Mouse (Mus musculus) cerebellum, postnatal 4 days (tissue): Measurements from ENCODE around the gene Lipc.

Experiments
- DNase-seq, 2 experiments: peaks; one replicate each; pipeline ENCODE4 v3.0.0; 2022; ENCODE audit warnings: low spot score in 2 of 2, mixed read lengths in 1 of 2

The Lipc gene

GRCm38 (mm10) chr9:70915356-70915685 is 36.7 kb downstream of the Lipc start:
- no peak for DNase-seq

- no peak for DNase-seq
These were observed 37.2 kb downstream of the Lipc start for GRCm38 (mm10) chr9:70914659-70915355.

GRCm38 (mm10) chr9:70911163-70911562 is 40.9 kb downstream of the Lipc start:
- no peak for DNase-seq

GRCm38 (mm10) chr9:70910351-70910750 is 41.7 kb downstream of the Lipc start:
- no peak for DNase-seq

GRCm38 (mm10) chr9:70902821-70903730 is 49.0 kb downstream of the Lipc start:
- DNase-seq: no peak

GRCm38 (mm10) chr9:70894201-70894600 is 57.8 kb downstream of the Lipc start:
- DNase-seq: no peak

GRCm38 (mm10) chr9:70893526-70893925 is 58.5 kb downstream of the Lipc start:
- DNase-seq: no peak

- no peak for DNase-seq
These were observed 59.4 kb downstream of the Lipc start for GRCm38 (mm10) chr9:70892627-70893026.

- no peak for DNase-seq
These were observed 60.4 kb downstream of the Lipc start for GRCm38 (mm10) chr9:70891431-70892133.

GRCm38 (mm10) chr9:70890736-70891135 is 61.3 kb downstream of the Lipc start:
- no peak for DNase-seq

GRCm38 (mm10) chr9:70888969-70889368 is 63.1 kb downstream of the Lipc start:
- DNase-seq: no peak

- DNase-seq: no peak
These were observed 63.5 kb downstream of the Lipc start for GRCm38 (mm10) chr9:70888556-70888955.

- no peak for DNase-seq
These were observed 70.0 kb downstream of the Lipc start for GRCm38 (mm10) chr9:70881982-70882381.

- DNase-seq: no peak
These were observed 73.2 kb downstream of the Lipc start for GRCm38 (mm10) chr9:70878823-70879222.

- DNase-seq: no peak
These were observed 73.9 kb downstream of the Lipc start for GRCm38 (mm10) chr9:70878157-70878556.

GRCm38 (mm10) chr9:70875490-70875889 is 76.5 kb downstream of the Lipc start:
- DNase-seq: no peak

GRCm38 (mm10) chr9:70875059-70875458 is 77.0 kb downstream of the Lipc start:
- no peak for DNase-seq

- no peak for DNase-seq
These were observed 79.4 kb downstream of the Lipc start for GRCm38 (mm10) chr9:70872675-70873074.

- no peak for DNase-seq
These were observed 81.7 kb downstream of the Lipc start for GRCm38 (mm10) chr9:70870326-70870725.

GRCm38 (mm10) chr9:70869169-70869873 is 82.7 kb downstream of the Lipc start:
- no peak for DNase-seq

GRCm38 (mm10) chr9:70867381-70867780 is 84.6 kb downstream of the Lipc start:
- no peak for DNase-seq

GRCm38 (mm10) chr9:70864039-70864438 is 88.0 kb downstream of the Lipc start:
- no peak for DNase-seq
